Mouse (Mus musculus) brown adipose tissue, adult 24 weeks (tissue): ENCODE results near the gene Srrm3. TPM values are rescaled to one million over a fixed set of nuclear protein-coding genes. Genes with fewer than 3 reads are reported as not detected.

ENCODE experiments used
- H3K27ac ChIP-seq: fragments of 200-500 bp; replicated peaks from 2 replicates; pipeline ENCODE4 v1.5.1; 2012; ENCODE audit warnings: low read depth, mild to moderate bottlenecking, low read length
- H3K4me1 ChIP-seq: fragments of 200-500 bp; 2 replicates; pipeline ENCODE4 v1.6.1; 2012; ENCODE audit warnings: low read length, mixed read lengths; ENCODE audit not compliant: control insufficient read depth, insufficient read depth, insufficient read length
- H3K4me3 ChIP-seq: fragments of 200-500 bp; 2 replicates; pipeline ENCODE4 v1.5.1; 2012; ENCODE audit warnings: low read depth, mild to moderate bottlenecking, low read length, moderate library complexity; ENCODE audit not compliant: insufficient read depth
- polyA plus RNA-seq: library from polyadenylated mRNA; stranded (reverse); fragments of >200 nt; gene quantifications from 2 replicates; pipeline ENCODE4 v1.2.4, GENCODE M21; 2012; ENCODE audit not compliant: missing spikeins, insufficient read depth, insufficient read length

Srrm3 gene
- polyA plus RNA-seq, 1 experiment: not detected

DNA sequence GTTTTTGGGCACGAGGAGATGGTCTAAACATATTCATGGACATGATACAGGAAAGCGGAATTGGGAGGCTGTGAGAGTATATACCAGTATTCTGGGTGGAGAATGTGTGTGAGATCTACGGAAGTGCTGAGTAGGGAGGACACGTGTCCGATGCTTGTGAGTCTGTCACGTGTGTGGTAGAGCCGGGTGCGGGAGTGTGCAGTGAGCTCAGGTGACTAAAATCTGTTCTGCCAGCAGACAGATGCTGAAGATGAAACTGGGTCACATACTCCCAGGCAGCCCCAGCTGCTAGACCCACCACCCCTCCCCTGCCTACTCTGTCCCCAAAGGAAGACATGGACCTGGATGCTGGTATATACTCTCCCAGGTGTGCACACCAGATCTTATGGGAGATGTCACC, 4.0 kb upstream of the Srrm3 start:
- Histone ChIP-seq H3K27ac (no peak overlapping the region), H3K4me3 (no peak overlapping the region), H3K4me1 (no peaks in the 10 kb centered on the region)

DNA sequence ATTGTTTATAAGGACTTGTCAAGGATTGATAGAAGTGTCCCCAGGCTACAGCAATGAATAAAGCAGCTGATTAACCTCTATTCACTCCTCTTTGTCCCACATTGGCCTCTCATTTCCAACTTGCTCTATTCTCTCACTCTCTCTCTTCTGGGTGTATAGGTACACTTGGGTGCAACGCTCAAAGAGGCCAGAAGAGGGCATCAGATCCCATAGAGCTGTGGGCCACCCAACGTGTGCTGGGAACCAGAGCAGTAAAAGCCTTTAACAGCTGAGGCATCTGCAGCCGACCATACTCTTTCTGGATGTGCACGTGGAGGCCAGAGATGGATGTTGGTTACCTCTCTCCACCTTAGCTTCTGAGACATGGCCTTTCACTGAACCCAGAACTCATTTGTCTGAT, 3.6 kb upstream of the Srrm3 start:
- H3K4me3 ChIP-seq: no peak overlapping the region
- no peak overlapping the region for H3K27ac ChIP-seq
- H3K4me1 ChIP-seq: no peaks in the 10 kb centered on the region

DNA sequence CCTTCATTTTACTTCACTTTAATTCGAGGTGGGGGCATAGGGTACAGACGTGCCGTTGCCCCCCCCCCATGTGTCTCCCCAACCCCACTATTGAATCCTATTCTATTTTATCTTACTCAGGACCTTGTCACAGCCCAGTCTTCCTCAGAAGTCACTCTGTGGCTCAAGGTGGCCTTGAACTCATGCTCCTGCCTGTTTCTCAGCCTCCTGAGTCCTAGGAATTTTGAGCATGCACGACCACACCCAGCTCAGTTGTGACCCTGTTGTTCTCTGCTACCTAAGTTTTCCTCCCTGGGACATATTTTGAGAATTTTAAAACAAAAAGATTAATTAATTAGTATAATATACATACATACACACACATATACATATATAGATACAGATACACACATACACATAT, 3.0 kb upstream of the Srrm3 start:
- Histone ChIP-seq H3K27ac (no peak overlapping the region), H3K4me1 (no peaks in the 10 kb centered on the region), H3K4me3 (no peak overlapping the region)

DNA sequence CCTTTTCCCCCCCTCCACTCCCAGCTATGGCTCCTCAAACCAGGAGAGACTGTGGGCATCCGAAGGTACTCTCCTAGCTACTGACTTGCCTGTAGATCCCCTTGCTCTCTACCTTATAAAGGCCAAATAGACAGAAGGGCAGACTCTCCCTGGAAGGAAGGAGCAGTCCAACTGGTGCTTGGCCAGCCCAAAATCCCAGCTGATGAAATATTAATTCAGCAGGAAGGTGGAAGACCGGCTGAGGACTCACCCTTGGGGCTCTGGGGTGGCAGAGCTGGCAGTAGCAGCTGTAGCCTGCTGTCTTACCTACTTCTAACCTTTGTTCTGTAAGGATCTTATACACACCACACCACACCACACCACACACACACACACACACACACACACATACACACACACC, 2.0 kb upstream of the Srrm3 start:
- no peak overlapping the region for H3K27ac ChIP-seq

DNA sequence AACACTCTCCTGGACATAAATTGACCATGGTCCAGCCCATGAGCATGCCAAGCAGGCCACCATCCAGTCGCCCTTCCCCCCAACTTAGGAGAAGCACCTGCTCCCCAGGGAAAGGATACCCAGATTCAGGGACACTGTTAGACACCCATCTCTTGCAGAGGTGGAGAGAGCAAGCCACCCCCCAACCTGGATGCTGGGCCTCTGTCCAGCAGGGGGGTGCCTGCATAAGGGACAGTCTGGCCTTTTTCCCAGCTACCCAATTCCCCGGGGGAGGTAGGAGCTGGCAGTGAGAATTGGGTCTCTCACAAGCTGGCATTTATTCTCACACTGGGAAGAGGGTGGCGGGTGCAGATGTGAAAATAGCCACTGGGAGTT, 560 bp downstream of the Srrm3 start:
- H3K27ac ChIP-seq: no peak overlapping the region
- no peak overlapping the region for H3K4me3 ChIP-seq
- H3K4me1 ChIP-seq: no peaks in the 10 kb centered on the region

More for the DNA sequence above, 2.0 kb upstream of the Srrm3 start:
- H3K4me3 ChIP-seq: no peak overlapping the region
- H3K4me1 ChIP-seq: no peaks in the 10 kb centered on the region

DNA sequence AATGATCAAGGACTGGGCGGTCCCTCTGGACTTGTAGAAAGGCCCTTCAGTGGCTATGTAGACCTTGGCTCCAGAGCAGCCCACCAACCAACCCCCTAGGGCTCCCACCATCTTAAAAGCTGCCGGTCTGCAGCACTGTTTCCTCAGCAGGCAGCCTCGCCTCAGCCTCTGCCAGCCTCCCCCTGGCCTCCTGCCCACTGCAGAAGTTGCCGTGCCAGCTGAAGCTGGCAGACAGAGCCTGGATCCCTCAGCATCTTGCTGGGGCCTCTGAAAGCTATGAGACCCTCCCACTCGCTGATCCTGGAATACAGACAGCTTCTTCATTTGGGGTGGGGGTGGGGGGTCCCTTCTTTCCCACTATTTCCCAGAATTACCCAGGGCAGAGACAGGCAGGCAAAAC, 6.3 kb downstream of the Srrm3 start:
- no peak overlapping the region for H3K4me3 ChIP-seq
- no peak overlapping the region for H3K27ac ChIP-seq
- no peaks in the 10 kb centered on the region for H3K4me1 ChIP-seq

DNA sequence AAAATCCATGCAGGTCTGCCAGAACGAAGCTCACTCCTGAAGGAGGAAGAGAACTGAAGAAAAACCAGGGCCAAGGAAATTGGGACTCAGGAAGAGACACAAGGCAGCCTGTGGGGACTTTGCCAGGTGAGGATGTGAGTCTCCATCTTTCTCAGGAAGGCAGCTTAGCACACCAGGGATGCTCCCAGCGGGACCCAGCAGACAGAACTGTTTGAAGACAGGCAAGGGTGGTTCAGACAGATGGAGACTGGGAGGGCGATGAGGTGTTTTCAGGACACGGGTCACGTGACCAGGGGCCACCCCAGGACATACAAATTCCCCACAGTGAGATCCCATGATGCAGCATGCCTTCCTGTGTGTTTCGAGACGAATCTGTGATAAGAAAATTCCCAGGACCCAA, 11.8 kb downstream of the Srrm3 start:
- H3K4me1 ChIP-seq: no peaks in the 10 kb centered on the region
- H3K4me3 ChIP-seq: no peak overlapping the region
- H3K27ac ChIP-seq: no peak overlapping the region

DNA sequence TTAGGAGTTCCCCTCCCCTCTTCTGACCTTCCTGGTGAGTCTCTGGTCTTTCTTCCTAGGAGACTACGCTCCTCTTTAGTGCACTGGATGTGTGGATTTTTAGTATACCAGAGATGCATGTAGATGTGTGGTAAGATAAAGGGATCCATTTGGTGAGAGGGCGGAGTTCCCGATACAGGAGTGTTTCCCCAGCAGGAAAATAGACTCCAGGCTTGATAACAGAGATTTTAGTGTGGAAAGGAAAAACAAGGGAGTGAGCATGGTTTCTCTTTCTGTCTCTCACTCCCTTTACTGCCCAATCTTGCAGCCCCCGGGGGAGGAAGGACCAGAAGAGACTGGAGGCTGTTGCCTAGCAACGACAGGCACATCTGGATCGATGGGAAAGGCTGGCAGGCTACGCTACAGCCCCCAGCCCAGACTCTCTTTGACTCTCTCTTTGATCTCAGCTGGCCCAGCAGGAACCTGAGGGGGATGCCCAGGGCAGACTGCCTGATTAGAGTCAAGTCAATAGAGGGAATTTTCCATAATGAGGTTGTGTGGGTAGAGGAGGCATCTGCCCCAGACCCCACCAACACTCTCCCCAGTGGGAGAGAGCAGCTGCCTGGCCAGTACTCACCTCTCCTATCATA, 15.7 kb downstream of the Srrm3 start:
- H3K4me1 ChIP-seq: no peaks in the 10 kb centered on the region
- H3K4me3 ChIP-seq: no peak overlapping the region
- H3K27ac ChIP-seq: no peak overlapping the region

DNA sequence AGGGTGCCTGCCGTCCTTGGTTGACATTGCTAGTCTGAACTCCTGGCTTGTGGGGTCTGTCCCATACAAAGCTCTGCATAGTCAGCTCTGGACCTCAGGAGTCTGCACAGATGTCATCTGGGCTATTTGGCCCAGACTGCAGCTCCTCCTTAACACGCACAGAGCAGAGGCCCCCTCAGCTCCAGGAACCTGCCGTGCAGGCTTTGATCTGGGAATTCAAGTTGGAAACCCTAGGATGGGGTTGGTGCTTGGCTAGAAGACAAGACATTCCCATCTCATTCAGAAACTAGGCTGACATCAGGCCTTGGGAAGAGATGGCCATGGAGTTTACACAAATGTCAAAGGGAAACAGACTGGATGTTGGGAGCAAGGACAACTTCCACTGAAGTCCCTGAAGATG, 17.8 kb downstream of the Srrm3 start:
- Histone ChIP-seq H3K4me3 (no peak overlapping the region), H3K4me1 (no peaks in the 10 kb centered on the region)

DNA sequence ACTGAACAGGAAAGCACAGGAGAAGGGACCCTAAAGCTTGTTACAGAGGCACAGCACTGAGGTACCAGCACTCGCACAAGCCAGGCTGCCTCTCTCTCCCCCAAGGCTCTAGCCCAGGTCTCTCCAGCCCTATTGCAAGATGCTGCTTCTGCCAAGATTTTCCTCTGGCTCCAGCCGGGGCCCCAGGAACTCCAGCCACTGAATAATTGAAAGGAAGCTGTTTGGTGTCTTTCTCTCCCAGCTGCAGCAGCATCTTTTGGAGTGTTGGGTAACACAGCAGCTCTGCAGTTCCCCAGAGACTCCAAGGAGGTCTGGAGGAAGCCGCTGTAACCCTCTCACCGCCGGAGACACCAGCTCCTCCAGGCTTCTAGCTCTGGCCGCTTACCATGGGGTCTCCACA, 19.5 kb downstream of the Srrm3 start:
- Histone ChIP-seq H3K27ac (no peak overlapping the region), H3K4me3 (no peak overlapping the region), H3K4me1 (no peaks in the 10 kb centered on the region)

More for the DNA sequence above, 17.8 kb downstream of the Srrm3 start:
- no peak overlapping the region for H3K27ac ChIP-seq

DNA sequence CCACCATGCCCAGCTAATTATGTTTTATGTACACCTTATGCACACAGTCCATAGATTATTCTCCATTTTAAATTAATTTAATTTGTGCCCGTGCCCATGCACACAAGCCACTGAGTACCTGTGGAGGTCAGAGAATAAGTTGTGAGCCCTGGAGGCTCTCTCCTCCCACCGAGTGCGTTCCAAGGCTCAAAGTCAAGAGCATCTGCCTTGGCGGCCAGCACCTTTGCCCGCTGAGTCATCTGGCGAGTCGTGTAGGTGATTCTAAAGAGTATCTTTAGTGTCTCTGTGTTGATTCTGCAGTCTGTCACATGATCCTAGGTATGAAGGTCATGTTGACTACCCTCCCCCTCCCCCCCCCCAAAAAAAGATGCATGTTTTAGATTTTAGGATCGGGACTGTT, 22.7 kb downstream of the Srrm3 start:
- no peaks in the 10 kb centered on the region for H3K4me1 ChIP-seq
- H3K27ac ChIP-seq: no peak overlapping the region
- H3K4me3 ChIP-seq: no peak overlapping the region

DNA sequence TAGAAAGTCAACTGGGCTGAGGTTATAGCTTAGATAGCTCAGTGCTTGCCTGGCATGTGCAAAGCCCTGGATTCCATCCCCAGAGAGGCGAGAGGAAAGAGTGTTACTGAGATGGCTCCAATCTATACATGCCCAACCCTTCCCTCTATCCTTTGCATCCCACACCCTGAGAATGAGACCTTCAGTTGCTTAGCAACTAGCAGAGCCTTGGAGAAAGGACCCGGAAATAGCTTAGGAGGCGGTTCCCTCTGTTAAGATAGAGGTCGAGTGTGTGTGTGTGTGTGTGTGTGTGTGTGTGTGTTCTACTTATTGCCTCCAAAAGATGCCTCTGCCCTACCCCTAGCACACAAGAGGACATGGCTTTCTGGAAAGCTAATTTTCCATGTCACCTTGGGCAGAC, 26.0 kb downstream of the Srrm3 start:
- no peak overlapping the region for H3K27ac ChIP-seq
- no peak overlapping the region for H3K4me3 ChIP-seq

DNA sequence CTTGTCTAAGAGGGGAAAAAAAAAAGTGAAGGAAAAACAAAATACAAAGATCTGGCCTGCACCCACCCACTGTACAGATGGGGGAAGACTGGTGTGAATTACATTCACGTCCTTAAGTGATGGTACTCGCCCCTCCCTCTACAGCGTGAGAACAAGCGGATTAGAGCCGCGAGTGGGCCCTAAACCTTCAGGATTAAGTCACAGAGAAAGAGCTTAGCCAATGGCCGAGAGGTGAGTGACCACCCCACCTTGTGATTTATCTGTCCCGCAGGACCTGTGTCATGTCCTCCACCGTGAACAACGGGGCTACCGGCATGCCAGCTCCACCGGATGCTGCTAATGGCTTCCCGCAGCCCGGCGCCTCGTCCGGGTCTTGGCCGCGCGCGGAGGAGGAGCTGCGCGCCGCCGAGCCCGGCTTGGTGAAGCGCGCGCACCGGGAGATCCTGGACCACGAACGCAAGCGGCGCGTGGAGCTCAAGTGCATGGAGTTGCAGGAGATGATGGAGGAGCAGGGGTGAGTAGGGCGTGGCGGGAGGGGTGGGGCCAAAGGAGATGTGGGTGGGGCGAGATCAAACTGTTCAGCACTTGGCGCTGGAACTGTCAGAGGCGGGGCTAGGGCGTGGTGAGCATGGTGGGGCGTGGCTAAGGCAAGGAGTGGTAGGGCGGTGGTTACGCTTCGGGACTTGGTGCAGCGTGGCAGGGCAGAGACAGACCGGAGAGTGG, 28.2 kb downstream of the Srrm3 start:
- H3K27ac ChIP-seq: no peak overlapping the region
- peak overlapping the region; percentile 30 for H3K4me3 ChIP-seq
- 0 out of 2 replicates have a peak, but pooled peaks cover 3% of the 10 kb centered on the region for H3K4me1 ChIP-seq

More for the DNA sequence above, 26.0 kb downstream of the Srrm3 start:
- H3K4me1 ChIP-seq: 0 out of 2 replicates have a peak, but pooled peaks cover 3% of the 10 kb centered on the region

DNA sequence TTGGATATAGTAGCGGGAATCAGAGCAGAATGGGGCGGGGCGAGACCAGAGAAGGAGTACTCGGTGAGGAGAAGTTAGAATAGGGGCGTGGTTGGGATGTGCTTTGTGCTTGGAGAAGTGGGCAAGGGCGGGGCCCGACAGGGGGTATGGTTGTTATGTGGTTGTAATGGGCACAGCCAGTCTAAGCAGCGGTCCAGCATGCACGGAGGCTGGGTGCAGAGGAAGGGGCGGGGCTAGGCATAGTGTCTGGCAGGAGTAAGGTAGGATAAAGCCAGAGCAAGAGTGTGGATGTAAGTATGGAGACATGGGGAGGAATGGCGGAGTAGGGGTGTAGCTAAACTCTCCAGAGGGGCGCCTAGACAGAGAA, 28.8 kb downstream of the Srrm3 start:
- Histone ChIP-seq H3K4me1 (0 out of 2 replicates have a peak, but pooled peaks cover 3% of the 10 kb centered on the region), H3K27ac (no peak overlapping the region), H3K4me3 (peak overlapping the region; percentile 15; the same call in 1 of the 2 replicates)

DNA sequence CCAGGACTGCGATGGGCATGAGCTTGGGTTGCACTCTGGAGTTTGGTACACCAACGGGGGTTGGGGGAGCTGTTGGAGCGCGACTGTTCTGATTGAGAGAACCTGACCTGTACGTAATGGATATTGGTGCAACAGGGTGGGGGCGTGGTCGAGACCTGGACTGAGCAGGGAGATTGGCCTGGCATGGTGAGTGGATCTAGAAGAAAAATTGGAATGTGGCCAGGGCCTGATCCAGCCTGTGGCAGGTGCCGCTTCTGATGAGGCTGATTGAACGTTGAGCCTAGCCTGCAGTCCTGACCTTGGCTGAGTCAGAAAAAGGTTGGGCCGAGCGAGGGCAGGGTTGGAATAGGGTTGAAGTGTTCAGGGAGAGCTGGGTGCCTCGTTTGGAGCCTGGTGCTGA, 29.3 kb downstream of the Srrm3 start:
- no peak overlapping the region for H3K4me3 ChIP-seq
- 0 out of 2 replicates have a peak, but pooled peaks cover 3% of the 10 kb centered on the region for H3K4me1 ChIP-seq
- no peak overlapping the region for H3K27ac ChIP-seq

DNA sequence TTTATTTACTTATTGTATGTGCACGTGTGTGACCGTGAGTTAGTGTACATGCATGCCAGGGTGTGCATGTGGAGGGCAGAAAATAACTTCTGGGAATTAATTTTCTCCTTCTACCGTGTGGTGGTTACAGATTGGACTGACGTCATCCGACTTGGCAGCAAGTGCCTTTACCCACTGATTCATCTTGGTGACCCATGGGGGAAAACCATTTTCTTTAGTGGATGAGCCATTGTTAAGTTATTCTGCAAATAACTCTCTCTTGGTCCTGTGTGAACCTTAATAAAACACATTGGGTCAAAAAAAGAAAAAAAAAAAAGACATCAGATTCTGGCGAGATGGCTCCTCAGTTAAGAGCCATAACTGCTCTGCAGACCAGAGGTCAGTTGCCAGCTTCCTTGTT, 35.0 kb downstream of the Srrm3 start:
- no peak overlapping the region for H3K27ac ChIP-seq
- no peaks in the 10 kb centered on the region for H3K4me1 ChIP-seq
- H3K4me3 ChIP-seq: no peak overlapping the region
